8 mouse cellular contexts compared by ENCODE assay signal in the genomic region with DNA sequence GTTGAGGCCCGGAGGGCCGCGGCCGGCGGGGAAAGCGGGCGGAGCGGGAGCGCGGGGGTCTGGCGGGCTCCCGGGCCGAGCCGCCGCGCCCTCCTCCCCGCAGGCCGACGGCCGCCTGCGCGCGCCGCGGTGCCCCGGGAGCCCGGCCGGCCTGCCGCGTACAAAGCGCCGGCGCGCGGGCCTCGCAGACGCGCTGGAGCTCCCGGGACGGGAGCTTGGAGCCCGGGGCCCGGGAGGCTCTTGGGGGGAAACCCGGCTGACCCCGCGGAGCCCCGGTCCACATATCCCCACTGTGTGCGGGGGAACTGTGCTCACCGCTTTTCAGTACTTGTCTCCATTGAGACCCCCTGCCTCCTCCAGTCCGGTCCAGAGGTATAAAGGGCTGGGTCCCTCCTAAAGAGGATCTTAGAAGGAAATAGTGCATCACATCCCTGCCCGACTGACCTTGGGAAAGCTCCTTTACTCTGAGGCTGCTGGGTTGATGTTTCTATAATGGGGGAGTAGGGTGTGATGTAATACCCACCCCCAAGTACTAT. TPM values are rescaled to one million over a fixed set of nuclear protein-coding genes. Genes with fewer than 3 reads are reported as not detected.
DNase-seq lines count a peak whose midpoint lies in the region; ATAC-seq lines count a peak whose summit lies in the region.

No protein-coding gene starts in this region.

- under 1% methylated on average over 36 of the region's 50 CpGs for WGBS in lung, embryonic 15.5 days
- WGBS in forebrain, embryonic 14.5 days = 0% methylated on average over 15 of the region's 50 CpGs
- under 1% methylated on average over 46 of the region's 50 CpGs for WGBS in hindbrain, embryonic 13.5 days
- whole genome bisulfite sequencing in liver, embryonic 15.5 days (ENCODE audit: insufficient replicate concordance) = 0% methylated on average over 35 of the region's 50 CpGs

- H3K4me2 ChIP-seq in lung, embryonic 15.5 days = peak overlapping the region; percentile 85
- H3K4me2 ChIP-seq in forebrain, embryonic 14.5 days (ENCODE audit: low read length) = peak overlapping the region; percentile 78
- peak overlapping the region; percentile 69 for H3K4me2 ChIP-seq in hindbrain, embryonic 13.5 days
- peak overlapping the region; percentile 67 for H3K4me2 ChIP-seq in liver, embryonic 15.5 days

- H3K36me3 ChIP-seq in lung, embryonic 15.5 days = no peaks in the 10 kb centered on the region
- H3K36me3 ChIP-seq in forebrain, embryonic 14.5 days (ENCODE audit: control insufficient read depth, insufficient read depth, low read length) = no peaks in the 10 kb centered on the region
- H3K36me3 ChIP-seq in hindbrain, embryonic 13.5 days = no peaks in the 10 kb centered on the region
- no peaks in the 10 kb centered on the region for H3K36me3 ChIP-seq in liver, embryonic 15.5 days (replicated peaks)

- no peaks in the 10 kb centered on the region for H3K9me3 ChIP-seq in lung, embryonic 15.5 days
- H3K9me3 ChIP-seq in forebrain, embryonic 14.5 days (replicated peaks; ENCODE audit: control insufficient read depth, low read length) = no peaks in the 10 kb centered on the region
- no peaks in the 10 kb centered on the region for H3K9me3 ChIP-seq in hindbrain, embryonic 13.5 days
- no peaks in the 10 kb centered on the region for H3K9me3 ChIP-seq in liver, embryonic 15.5 days (replicated peaks)

- H3K27ac ChIP-seq in lung, embryonic 15.5 days = peak overlapping the region; percentile 82
- H3K27ac ChIP-seq in brown adipose tissue, adult 24 weeks (replicated peaks; ENCODE audit: low read depth, low read length) = no peak overlapping the region
- peak overlapping the region; percentile 94 for H3K27ac ChIP-seq in forebrain, embryonic 14.5 days (ENCODE audit: low read depth, low read length)
- peak overlapping the region; percentile 96 for H3K27ac ChIP-seq in hindbrain, embryonic 13.5 days
- no peak overlapping the region for H3K27ac ChIP-seq in liver, embryonic 15.5 days (replicated peaks)

- peak overlapping the region; percentile 84 for H3K4me3 ChIP-seq in lung, embryonic 15.5 days
- peak overlapping the region; percentile 65 for H3K4me3 ChIP-seq in brown adipose tissue, adult 24 weeks (ENCODE audit: insufficient read depth, low read depth, low read length)
- peak overlapping the region; percentile 69 for H3K4me3 ChIP-seq in forebrain, embryonic 14.5 days (ENCODE audit: low read depth, low read length)
- H3K4me3 ChIP-seq in hindbrain, embryonic 13.5 days = peak overlapping the region; percentile 79
- peak overlapping the region; percentile 56 for H3K4me3 ChIP-seq in liver, embryonic 15.5 days (replicated peaks)

- H3K9ac ChIP-seq in lung, embryonic 15.5 days = peak overlapping the region; percentile 93
- peak overlapping the region; percentile 98 for H3K9ac ChIP-seq in forebrain, embryonic 14.5 days (ENCODE audit: low read length)
- H3K9ac ChIP-seq in hindbrain, embryonic 13.5 days = peak overlapping the region; percentile 99
- H3K9ac ChIP-seq in liver, embryonic 15.5 days = peak overlapping the region; percentile 40; the same call in 1 of the 2 replicates

- ATAC-seq in lung, embryonic 15.5 days (ENCODE audit: borderline replicate concordance, extremely low read depth, low FRiP score, low TSS enrichment) = peak; percentile 66
- peak; percentile 67 for ATAC-seq in forebrain, embryonic 14.5 days
- peak; percentile 73 for ATAC-seq in hindbrain, embryonic 13.5 days (ENCODE audit: low FRiP score)
- 0 out of 2 replicates have a peak, but pooled peaks have one; percentile 37 for ATAC-seq in liver, embryonic 15.5 days (ENCODE audit: insufficient read depth)

- H3K27me3 ChIP-seq in lung, embryonic 15.5 days = no peaks in the 10 kb centered on the region
- H3K27me3 ChIP-seq in forebrain, embryonic 14.5 days (replicated peaks; ENCODE audit: control insufficient read depth, insufficient read depth, low read length) = no peaks in the 10 kb centered on the region
- H3K27me3 ChIP-seq in hindbrain, embryonic 13.5 days = no peaks in the 10 kb centered on the region
- H3K27me3 ChIP-seq in liver, embryonic 15.5 days = peaks cover 47% of the 10 kb centered on the region

- peaks cover 24% of the 10 kb centered on the region for H3K4me1 ChIP-seq in lung, embryonic 15.5 days
- H3K4me1 ChIP-seq in brown adipose tissue, adult 24 weeks (ENCODE audit: control insufficient read depth, insufficient read depth, insufficient read length, low read length) = peaks cover 4% of the 10 kb centered on the region; the same call in 1 of the 2 replicates
- H3K4me1 ChIP-seq in forebrain, embryonic 14.5 days (ENCODE audit: control insufficient read depth, insufficient read depth, low read length) = peaks cover 39% of the 10 kb centered on the region
- peaks cover 52% of the 10 kb centered on the region for H3K4me1 ChIP-seq in hindbrain, embryonic 13.5 days (replicated peaks)
- peaks cover 10% of the 10 kb centered on the region; the same call in 1 of the 2 replicates for H3K4me1 ChIP-seq in liver, embryonic 15.5 days (replicated peaks)

- no peak for DNase-seq in lung, postnatal 36 days
- peak; percentile 60 for DNase-seq in forebrain, embryonic 14.5 days (ENCODE audit: low spot score)
- DNase-seq in ovary, postnatal 14 days (ENCODE audit: low spot score) = peak; percentile 30
- no peak for DNase-seq in T-cell, adult 2 months (ENCODE audit: low spot score)

RNA-seq across cellular contexts. Expression of a gene that starts 0.9 kb away (rescaled TPM):
- 28.3 and 32.4 TPM in 2 replicates for polyA plus RNA-seq in lung, embryonic 15.5 days (2015; fragmentation: Nextera tagmentation; extraction: Ambion mirVana)
- 18.5 and 31.6 TPM in 2 replicates for polyA plus RNA-seq in brown adipose tissue, adult 24 weeks (2012; ENCODE audit: insufficient read depth, insufficient read length, missing spikeins)
- polyA plus RNA-seq in forebrain, embryonic 14.5 days (2014; fragmentation: Nextera tagmentation; extraction: Ambion mirVana) = 46.6 and 47.7 TPM in 2 replicates
- 33.4 and 39.0 TPM in 2 replicates for polyA plus RNA-seq in hindbrain, embryonic 13.5 days (2015; fragmentation: Nextera tagmentation; extraction: Ambion mirVana)
- polyA plus RNA-seq in liver, embryonic 15.5 days (2015; fragmentation: Nextera tagmentation; extraction: Ambion mirVana) = 1.7 and 2.5 TPM in 2 replicates

RNA-seq across cellular contexts. Expression of a gene that starts 44.3 kb away (rescaled TPM):
- polyA plus RNA-seq in lung, embryonic 15.5 days (2015; fragmentation: Nextera tagmentation; extraction: Ambion mirVana) = 52.6 and 53.6 TPM in 2 replicates
- polyA plus RNA-seq in brown adipose tissue, adult 24 weeks (2012; ENCODE audit: insufficient read depth, insufficient read length, missing spikeins) = 11.3 and 29.2 TPM in 2 replicates
- polyA plus RNA-seq in forebrain, embryonic 14.5 days (2014; fragmentation: Nextera tagmentation; extraction: Ambion mirVana) = 126 and 168 TPM in 2 replicates
- 247 and 272 TPM in 2 replicates for polyA plus RNA-seq in hindbrain, embryonic 13.5 days (2015; fragmentation: Nextera tagmentation; extraction: Ambion mirVana)
- polyA plus RNA-seq in liver, embryonic 15.5 days (2015; fragmentation: Nextera tagmentation; extraction: Ambion mirVana) = 1.0 and 1.1 TPM in 2 replicates

Comparison
In these comparisons a context has a peak if more than half of its experiments do, and no peak if none do; other contexts are left out.
1. H3K27ac ChIP-seq: peak in lung, embryonic 15.5 days (single experiment), forebrain, embryonic 14.5 days (single experiment) and hindbrain, embryonic 13.5 days (single experiment); none in brown adipose tissue, adult 24 weeks (single experiment) and liver, embryonic 15.5 days (single experiment).
2. H3K9ac ChIP-seq: peak in every context shown above with its lines; median percentile 99 in hindbrain, embryonic 13.5 days; 98 in forebrain, embryonic 14.5 days; 93 in lung, embryonic 15.5 days; 40 in liver, embryonic 15.5 days.
3. DNase-seq: peak in forebrain, embryonic 14.5 days (single experiment) and ovary, postnatal 14 days (single experiment); none in lung, postnatal 36 days (single experiment) and T-cell, adult 2 months (single experiment).
4. Peak in every context shown above with its lines, with median percentiles within 50 percentile points of each other: ATAC-seq, H3K4me2 ChIP-seq and H3K4me3 ChIP-seq.